Mouse (Mus musculus): ENCODE results near the gene Cdkn2b. TPM values are rescaled to one million over a fixed set of nuclear protein-coding genes. Genes with fewer than 3 reads are reported as not detected.
A peak's percentile ranks its signal among the peaks of the same experiment; 100 is the strongest.

Gene Cdkn2b
- polyA plus RNA-seq, 1 experiment = 8.2 TPM

- Histone ChIP-seq H3K27me3 (ENCODE audit: control insufficient read depth, insufficient read depth, low read length) (no peaks in the 10 kb centered on the region), H3K27ac (ENCODE audit: control insufficient read depth, insufficient read depth, low read depth, low read length) (no peak overlapping the region), H3K4me3 (ENCODE audit: control insufficient read depth, low read depth, low read length) (no peak overlapping the region), H3K4me1 (ENCODE audit: control insufficient read depth, insufficient read depth, low read length) (peaks cover 3% of the 10 kb centered on the region), H3K36me3 (ENCODE audit: control insufficient read depth, insufficient read depth, low read length) (no peaks in the 10 kb centered on the region)
- TF ChIP-seq CTCF (IDR thresholded peaks at IDR 0.05; ENCODE audit: control insufficient read depth, insufficient read depth, insufficient replicate concordance, low read depth, low read length) = no peak
- no peak for TF ChIP-seq POLR2A (IDR thresholded peaks at IDR 0.05; ENCODE audit: control insufficient read depth, low read depth, low read length)
These were observed 17.3 kb downstream of the Cdkn2b start for GRCm38 (mm10) chr4:89293516-89293915.

- H3K4me3 ChIP-seq (ENCODE audit: control insufficient read depth, low read depth, low read length) = no peak overlapping the region
- H3K27ac ChIP-seq (ENCODE audit: control insufficient read depth, insufficient read depth, low read depth, low read length) = no peak overlapping the region
These were observed 21.8 kb downstream of the Cdkn2b start for GRCm38 (mm10) chr4:89289028-89289427.

GRCm38 (mm10) chr4:89286566-89286965 is 24.3 kb downstream of the Cdkn2b start:
- TF ChIP-seq POLR2A (IDR thresholded peaks at IDR 0.05; ENCODE audit: control insufficient read depth, low read depth, low read length) (no peak), CTCF (IDR thresholded peaks at IDR 0.05; ENCODE audit: control insufficient read depth, insufficient read depth, insufficient replicate concordance, low read depth, low read length) (no peak)
- H3K27me3 ChIP-seq (ENCODE audit: control insufficient read depth, insufficient read depth, low read length) = no peaks in the 10 kb centered on the region

More at GRCm38 (mm10) chr4:89289028-89289427, 21.8 kb downstream of the Cdkn2b start:
- Histone ChIP-seq H3K4me1 (ENCODE audit: control insufficient read depth, insufficient read depth, low read length) (peaks cover under 1% of the 10 kb centered on the region; the same call in 1 of the 2 replicates), H3K27me3 (ENCODE audit: control insufficient read depth, insufficient read depth, low read length) (no peaks in the 10 kb centered on the region), H3K36me3 (ENCODE audit: control insufficient read depth, insufficient read depth, low read length) (no peaks in the 10 kb centered on the region)
- TF ChIP-seq POLR2A (IDR thresholded peaks at IDR 0.05; ENCODE audit: control insufficient read depth, low read depth, low read length) (no peak), CTCF (IDR thresholded peaks at IDR 0.05; ENCODE audit: control insufficient read depth, insufficient read depth, insufficient replicate concordance, low read depth, low read length) (no peak)

GRCm38 (mm10) chr4:89285688-89286087 is 25.2 kb downstream of the Cdkn2b start:
- H3K4me3 ChIP-seq (ENCODE audit: control insufficient read depth, low read depth, low read length) = no peak overlapping the region
- H3K27me3 ChIP-seq (ENCODE audit: control insufficient read depth, insufficient read depth, low read length) = no peaks in the 10 kb centered on the region
- TF ChIP-seq CTCF (IDR thresholded peaks at IDR 0.05; ENCODE audit: control insufficient read depth, insufficient read depth, insufficient replicate concordance, low read depth, low read length) (no peak), POLR2A (IDR thresholded peaks at IDR 0.05; ENCODE audit: control insufficient read depth, low read depth, low read length) (no peak)
- H3K4me1 ChIP-seq (ENCODE audit: control insufficient read depth, insufficient read depth, low read length) = peaks cover 8% of the 10 kb centered on the region
- no peak overlapping the region for H3K27ac ChIP-seq (ENCODE audit: control insufficient read depth, insufficient read depth, low read depth, low read length)
- no peaks in the 10 kb centered on the region for H3K36me3 ChIP-seq (ENCODE audit: control insufficient read depth, insufficient read depth, low read length)

More at GRCm38 (mm10) chr4:89286566-89286965, 24.3 kb downstream of the Cdkn2b start:
- Histone ChIP-seq H3K4me3 (ENCODE audit: control insufficient read depth, low read depth, low read length) (no peak overlapping the region), H3K27ac (ENCODE audit: control insufficient read depth, insufficient read depth, low read depth, low read length) (no peak overlapping the region), H3K36me3 (ENCODE audit: control insufficient read depth, insufficient read depth, low read length) (no peaks in the 10 kb centered on the region), H3K4me1 (ENCODE audit: control insufficient read depth, insufficient read depth, low read length) (peaks cover 8% of the 10 kb centered on the region)

GRCm38 (mm10) chr4:89282661-89283060 is 28.2 kb downstream of the Cdkn2b start:
- Histone ChIP-seq H3K4me3 (ENCODE audit: control insufficient read depth, low read depth, low read length) (peak overlapping the region; percentile 80; the same call in 1 of the 2 replicates), H3K36me3 (ENCODE audit: control insufficient read depth, insufficient read depth, low read length) (no peaks in the 10 kb centered on the region), H3K4me1 (ENCODE audit: control insufficient read depth, insufficient read depth, low read length) (peaks cover 8% of the 10 kb centered on the region), H3K27ac (ENCODE audit: control insufficient read depth, insufficient read depth, low read depth, low read length) (peak overlapping the region; percentile 21), H3K27me3 (ENCODE audit: control insufficient read depth, insufficient read depth, low read length) (no peaks in the 10 kb centered on the region)
- TF ChIP-seq CTCF (IDR thresholded peaks at IDR 0.05; ENCODE audit: control insufficient read depth, insufficient read depth, insufficient replicate concordance, low read depth, low read length) = no peak
- no peak for TF ChIP-seq POLR2A (IDR thresholded peaks at IDR 0.05; ENCODE audit: control insufficient read depth, low read depth, low read length)

GRCm38 (mm10) chr4:89282036-89282566 is 28.7 kb downstream of the Cdkn2b start:
- Histone ChIP-seq H3K27me3 (ENCODE audit: control insufficient read depth, insufficient read depth, low read length) (no peaks in the 10 kb centered on the region), H3K36me3 (ENCODE audit: control insufficient read depth, insufficient read depth, low read length) (no peaks in the 10 kb centered on the region), H3K4me1 (ENCODE audit: control insufficient read depth, insufficient read depth, low read length) (peaks cover 8% of the 10 kb centered on the region), H3K4me3 (ENCODE audit: control insufficient read depth, low read depth, low read length) (peak overlapping the region; percentile 80), H3K27ac (ENCODE audit: control insufficient read depth, insufficient read depth, low read depth, low read length) (peak overlapping the region; percentile 21)
- TF ChIP-seq CTCF (IDR thresholded peaks at IDR 0.05; ENCODE audit: control insufficient read depth, insufficient read depth, insufficient replicate concordance, low read depth, low read length) (no peak), POLR2A (IDR thresholded peaks at IDR 0.05; ENCODE audit: control insufficient read depth, low read depth, low read length) (no peak)

DNA sequence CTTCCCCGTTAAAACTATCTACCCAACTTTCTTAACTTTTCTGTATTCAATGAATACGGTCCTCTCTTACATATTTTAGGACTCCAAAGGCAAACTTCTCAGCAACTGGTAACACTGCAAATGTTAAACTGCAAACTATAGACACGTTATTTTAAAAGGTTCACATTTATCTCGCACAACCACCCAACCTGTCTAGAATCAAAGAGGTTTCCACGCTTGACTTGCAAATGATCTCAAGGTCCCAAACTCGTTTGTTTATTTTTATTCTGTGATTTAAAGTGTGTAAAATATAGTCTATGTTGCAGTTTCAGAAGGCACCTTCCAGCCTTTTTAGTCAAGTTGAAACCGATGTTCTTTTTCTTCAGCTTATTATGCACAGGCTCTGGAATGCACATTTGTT is 29.6 kb downstream of the Cdkn2b start:
- no peaks in the 10 kb centered on the region for H3K36me3 ChIP-seq (ENCODE audit: control insufficient read depth, insufficient read depth, low read length)
- TF ChIP-seq POLR2A (IDR thresholded peaks at IDR 0.05; ENCODE audit: control insufficient read depth, low read depth, low read length) (no peak), CTCF (IDR thresholded peaks at IDR 0.05; ENCODE audit: control insufficient read depth, insufficient read depth, insufficient replicate concordance, low read depth, low read length) (no peak)
- no peaks in the 10 kb centered on the region for H3K27me3 ChIP-seq (ENCODE audit: control insufficient read depth, insufficient read depth, low read length)
- no peak overlapping the region for H3K4me3 ChIP-seq (ENCODE audit: control insufficient read depth, low read depth, low read length)
- no peak overlapping the region for H3K27ac ChIP-seq (ENCODE audit: control insufficient read depth, insufficient read depth, low read depth, low read length)
- peaks cover 13% of the 10 kb centered on the region for H3K4me1 ChIP-seq (ENCODE audit: control insufficient read depth, insufficient read depth, low read length)
